Mouse (Mus musculus): ENCODE measurements around the gene Znhit6.

GRCm38 (mm10) chr3:145602410-145603206 lies 26.6 kb downstream of the Znhit6 start:
- TF ChIP-seq POLR2A (IDR thresholded peaks at IDR 0.05; ENCODE audit: extremely low read depth, insufficient read depth, low read length) (no peak), CTCF (IDR thresholded peaks at IDR 0.05; ENCODE audit: low read depth, low read length) (no peak)
